Mouse (Mus musculus) MEL-GATA-1-ER (cell line): ENCODE results near the gene Tent4a.

ENCODE experiments used
- DNase-seq: peaks from one replicate; pipeline ENCODE4 v3.0.0-alpha.2; 2012; ENCODE audit warnings: low read depth; ENCODE audit errors: extremely low read depth

The Tent4a gene

GRCm38 (mm10) chr13:69547488-69548180 is 13.2 kb upstream of the Tent4a start:
- no peak for DNase-seq

- DNase-seq: no peak
Measured at GRCm38 (mm10) chr13:69545019-69545418, 10.6 kb upstream of the Tent4a start.

- no peak for DNase-seq
Measured at GRCm38 (mm10) chr13:69543595-69543994, 9.2 kb upstream of the Tent4a start.

- DNase-seq: no peak
Measured at GRCm38 (mm10) chr13:69542571-69543352, 8.3 kb upstream of the Tent4a start.

- DNase-seq: no peak
Measured at GRCm38 (mm10) chr13:69541776-69542175, 7.4 kb upstream of the Tent4a start.

GRCm38 (mm10) chr13:69541209-69541608 is 6.8 kb upstream of the Tent4a start:
- DNase-seq: no peak

GRCm38 (mm10) chr13:69538327-69538726 is 3.9 kb upstream of the Tent4a start:
- DNase-seq: no peak

- no peak for DNase-seq
Measured at GRCm38 (mm10) chr13:69537366-69537765, 2.9 kb upstream of the Tent4a start.

GRCm38 (mm10) chr13:69536021-69536420 is 1.6 kb upstream of the Tent4a start:
- DNase-seq: no peak

GRCm38 (mm10) chr13:69534654-69535551 is 486 bp upstream of the Tent4a start:
- DNase-seq: peak; percentile 67

- no peak for DNase-seq
Measured at GRCm38 (mm10) chr13:69533405-69534333, 748 bp downstream of the Tent4a start, which contains the start of gene Nsun2. Gene Nsun2 (plus strand): TSS chr13:69533746.

- peak; percentile 33 for DNase-seq
Measured at GRCm38 (mm10) chr13:69532893-69533404, 1.5 kb downstream of the Tent4a start.

GRCm38 (mm10) chr13:69532101-69532892 is 2.1 kb downstream of the Tent4a start:
- DNase-seq: no peak

- DNase-seq: no peak
Measured at GRCm38 (mm10) chr13:69531431-69531830, 3.0 kb downstream of the Tent4a start.

GRCm38 (mm10) chr13:69530951-69531350 is 3.5 kb downstream of the Tent4a start:
- DNase-seq: no peak

GRCm38 (mm10) chr13:69530156-69530555 is 4.3 kb downstream of the Tent4a start:
- DNase-seq: no peak

- no peak for DNase-seq
Measured at GRCm38 (mm10) chr13:69528531-69528930, 5.9 kb downstream of the Tent4a start.

GRCm38 (mm10) chr13:69525867-69526266 is 8.6 kb downstream of the Tent4a start:
- DNase-seq: no peak

- no peak for DNase-seq
Measured at GRCm38 (mm10) chr13:69524158-69524530, 10.3 kb downstream of the Tent4a start.
